Mouse (Mus musculus): Measurements from ENCODE around the gene Hecw1. TPM values are rescaled to one million over a fixed set of nuclear protein-coding genes. Genes with fewer than 3 reads are reported as not detected.

The Hecw1 gene
- total RNA-seq (2022): 100 to 1,000 TPM; 101 to 122 (median 105) TPM

DNA sequence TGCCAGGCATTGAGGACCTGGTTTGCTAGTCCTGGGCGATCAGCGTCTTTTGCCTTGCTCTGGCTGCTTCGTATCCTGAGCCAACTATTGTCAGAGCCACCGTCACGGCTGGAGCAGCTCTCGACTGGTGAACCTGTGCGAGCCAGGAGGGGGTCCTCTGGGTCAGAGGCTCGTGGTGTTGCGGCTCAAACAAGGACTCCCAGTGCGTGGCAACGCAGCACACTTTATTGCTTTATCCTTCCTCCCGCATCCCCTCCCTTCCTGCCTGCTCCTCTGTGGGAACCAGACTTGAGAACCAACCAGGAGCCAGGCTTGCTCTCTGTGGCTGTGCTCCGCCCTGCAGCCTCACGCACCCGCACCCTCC is at the start of gene Hecw1:
Hecw1 (minus strand) TSS at position 323 of the 364 bp plus-strand sequence.
- peak in 1 of 2 experiments; percentile 78 for DNase-seq (ENCODE audit: low spot score in 2 of 2)

DNA sequence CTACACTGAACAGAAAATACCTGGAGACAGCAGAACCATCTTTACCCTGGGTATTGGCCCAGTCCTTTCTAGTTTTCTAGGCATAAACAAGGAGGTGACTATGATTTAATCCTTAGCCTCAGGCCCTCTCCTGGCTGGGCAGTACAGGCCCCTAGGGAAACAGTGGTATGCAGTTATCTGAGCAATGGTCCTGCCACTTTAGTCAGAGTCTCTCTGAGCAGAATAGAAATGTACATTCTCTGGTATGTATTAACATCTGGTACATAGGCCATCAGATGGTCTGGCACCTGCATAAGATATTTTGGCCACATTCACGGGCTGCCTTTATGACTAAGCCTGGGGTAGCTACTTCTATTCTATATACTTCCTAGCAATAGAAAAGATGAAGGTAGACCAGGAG is 38.3 kb upstream of the Hecw1 start:
- no peak for DNase-seq (ENCODE audit: low spot score in 2 of 2)

DNA sequence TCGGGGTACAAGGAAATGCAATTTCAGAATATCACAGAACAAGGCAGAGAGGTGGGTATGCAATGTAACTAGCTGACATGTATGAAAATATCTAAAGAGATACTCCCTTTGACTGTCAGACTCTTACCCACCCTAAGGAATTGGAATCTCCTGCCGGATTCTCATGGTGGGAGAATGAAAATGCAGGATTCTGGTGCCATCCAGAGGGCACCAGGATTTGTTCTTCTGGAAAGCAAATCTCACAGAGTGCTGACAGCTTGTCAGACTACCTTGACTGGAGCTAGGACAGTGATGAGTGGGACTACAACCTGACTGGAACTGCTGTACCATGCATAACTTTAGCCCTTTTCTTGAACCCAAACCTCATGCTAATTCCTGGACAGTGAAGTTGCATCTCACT is 29.6 kb upstream of the Hecw1 start:
- peak in 1 of 2 experiments; percentile 1 for DNase-seq (ENCODE audit: low spot score in 2 of 2)

DNA sequence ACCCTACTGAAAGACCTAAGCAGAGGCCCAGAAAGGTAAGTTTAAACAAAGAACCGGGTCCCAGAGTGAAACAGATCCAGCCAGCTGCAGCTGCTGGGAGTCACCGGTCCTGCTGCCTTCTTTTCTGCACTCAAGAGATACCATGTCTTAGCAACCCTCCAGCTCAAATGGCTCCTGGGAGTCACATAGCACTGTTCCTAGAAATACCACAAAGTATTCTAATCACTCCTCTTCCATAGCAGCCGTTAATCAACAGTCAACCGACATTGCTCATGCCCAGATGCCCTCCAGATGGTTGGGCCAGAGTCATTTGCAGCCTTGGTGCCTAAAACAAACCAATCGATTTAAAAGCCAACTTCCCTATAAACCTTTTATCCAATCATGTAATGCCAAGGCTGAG is 19.8 kb upstream of the Hecw1 start:
- DNase-seq (ENCODE audit: low spot score in 2 of 2): no peak

DNA sequence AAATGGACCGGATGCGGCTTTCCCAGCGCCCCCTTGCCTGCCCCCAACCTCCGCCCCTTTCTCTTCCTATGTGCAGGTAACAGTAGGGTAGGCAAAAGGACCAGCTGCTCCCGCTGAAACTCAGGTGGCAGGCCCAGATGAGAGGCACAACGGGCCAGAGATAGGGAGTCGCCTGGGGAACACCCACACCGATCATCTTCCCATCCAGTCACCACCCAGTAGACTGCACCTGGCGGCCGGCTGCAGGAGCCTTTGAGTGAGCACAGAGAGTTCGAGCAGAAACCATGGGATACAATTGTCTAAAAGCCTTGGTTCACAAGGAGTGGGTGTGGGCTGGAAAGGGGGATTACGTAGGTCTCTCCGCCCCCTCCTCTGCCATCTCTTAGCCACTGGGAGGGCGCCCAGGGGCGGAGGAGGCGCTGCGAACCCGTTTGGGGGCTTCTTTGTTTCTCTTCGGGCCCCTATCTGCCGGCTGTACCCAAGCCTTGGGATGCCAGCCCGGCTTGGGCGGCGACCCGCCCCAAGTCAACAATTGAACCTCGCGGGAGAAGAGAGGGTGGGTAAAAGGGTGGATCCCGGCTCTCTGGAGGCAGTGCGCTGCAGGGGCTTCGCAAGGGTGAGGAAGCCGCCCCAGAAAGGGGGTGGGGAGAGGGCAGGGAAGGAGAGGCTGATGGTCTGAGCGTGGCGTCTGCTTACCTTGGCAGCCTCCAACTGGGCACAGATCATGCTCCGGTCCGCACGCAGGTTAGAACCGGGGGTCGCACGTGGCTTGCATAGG is 711 bp downstream of the Hecw1 start:
- peak; percentile 55 to 57 for DNase-seq (ENCODE audit: low spot score in 2 of 2)

DNA sequence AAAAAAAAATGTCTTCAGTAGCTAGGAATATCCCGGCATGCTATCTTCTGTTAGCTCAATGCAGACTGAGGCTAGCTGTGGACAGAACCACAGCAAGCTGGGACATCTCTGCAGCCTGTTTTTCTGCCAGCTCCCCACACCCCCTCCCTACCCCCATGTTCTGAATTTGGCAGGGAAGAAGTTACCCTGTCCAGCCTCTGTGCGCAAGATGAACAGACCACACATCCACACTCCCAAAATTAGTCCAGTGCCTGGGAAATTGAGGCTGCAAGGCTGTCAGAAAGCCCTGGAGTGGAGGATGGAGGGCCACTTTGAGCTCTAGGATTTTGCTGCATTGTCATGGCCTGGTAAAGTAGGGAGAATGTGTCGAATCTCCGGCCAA is 1.3 kb downstream of the Hecw1 start:
- DNase-seq (ENCODE audit: low spot score in 2 of 2): peak in 1 of 2 experiments; percentile 37

DNA sequence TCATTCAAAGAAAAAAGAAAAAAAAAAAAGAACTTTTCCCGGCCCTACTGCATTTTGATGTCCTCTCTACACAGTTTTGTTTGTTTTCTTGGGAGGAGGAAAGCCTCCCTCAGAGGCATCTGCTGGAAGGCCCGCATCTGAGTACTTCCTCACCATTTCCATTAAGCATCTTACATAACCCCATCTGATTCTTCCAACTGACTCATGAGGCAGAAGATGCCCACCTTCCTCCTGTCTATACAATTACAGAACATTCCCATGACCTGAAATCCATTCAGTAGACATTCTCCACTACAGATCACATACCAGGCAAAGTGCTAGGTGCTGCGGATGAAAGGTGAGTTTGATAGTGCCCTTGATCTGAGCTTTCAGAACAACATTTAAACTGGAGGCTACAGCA is 3.4 kb downstream of the Hecw1 start:
- no peak for DNase-seq (ENCODE audit: low spot score in 2 of 2)

DNA sequence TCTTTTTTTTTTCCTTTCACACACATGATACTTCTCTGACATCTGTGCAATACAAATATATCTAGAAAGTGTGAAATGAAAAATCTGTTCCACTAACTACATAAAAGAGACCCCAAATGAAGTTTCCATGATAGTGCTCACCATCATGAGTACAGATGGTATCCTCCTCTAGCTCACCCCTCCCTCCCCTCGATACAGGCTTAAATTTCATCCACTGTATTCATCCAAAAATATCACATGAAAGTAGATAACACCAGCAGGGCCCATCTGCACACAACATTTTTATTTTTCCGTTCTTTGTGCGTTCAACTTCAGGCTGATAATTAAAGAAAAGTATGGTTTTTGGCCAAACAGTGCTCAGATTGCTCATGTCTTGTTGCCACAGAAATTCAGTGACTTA is 5.5 kb downstream of the Hecw1 start:
- peak in 1 of 2 experiments; percentile 43 for DNase-seq (ENCODE audit: low spot score in 2 of 2)

DNA sequence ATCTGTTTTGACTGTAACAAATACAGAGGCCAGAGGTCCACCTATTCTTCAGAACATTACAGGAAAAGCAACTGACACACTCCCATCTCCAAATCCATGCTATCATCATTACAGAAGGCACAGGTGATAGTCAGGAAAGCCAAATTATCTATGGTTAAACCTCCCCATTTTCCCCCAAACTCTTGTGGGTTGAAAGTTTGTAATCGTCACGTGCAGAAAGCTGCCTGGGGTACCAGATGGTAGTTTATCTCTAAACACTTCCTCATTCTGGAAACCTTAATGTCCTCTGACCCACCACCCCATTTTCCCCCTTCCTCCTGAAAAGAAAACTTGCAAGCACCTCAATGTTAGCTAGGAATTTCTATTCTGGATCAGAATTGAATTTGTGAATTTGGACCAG is 7.9 kb downstream of the Hecw1 start:
- no peak for DNase-seq (ENCODE audit: low spot score in 2 of 2)

DNA sequence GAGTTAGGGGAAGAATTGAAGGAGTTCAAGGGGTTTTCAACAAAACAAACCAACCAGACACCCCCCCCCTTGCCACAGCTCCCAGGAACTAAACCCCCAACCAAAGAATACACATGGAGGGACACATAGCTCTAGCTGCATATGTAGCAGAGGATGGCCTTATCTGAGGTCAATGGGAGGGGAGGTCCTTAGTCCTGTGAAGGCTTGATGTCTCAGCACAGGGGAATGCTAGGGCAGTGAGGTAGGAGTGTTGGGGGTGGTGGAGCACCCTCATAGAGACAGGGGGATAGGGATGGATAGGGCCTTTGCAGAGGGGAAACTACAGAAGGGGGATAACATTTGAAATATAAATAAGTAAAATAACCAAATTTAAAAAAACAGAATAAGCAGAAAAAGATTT is 9.1 kb downstream of the Hecw1 start:
- no peak for DNase-seq (ENCODE audit: low spot score in 2 of 2)

DNA sequence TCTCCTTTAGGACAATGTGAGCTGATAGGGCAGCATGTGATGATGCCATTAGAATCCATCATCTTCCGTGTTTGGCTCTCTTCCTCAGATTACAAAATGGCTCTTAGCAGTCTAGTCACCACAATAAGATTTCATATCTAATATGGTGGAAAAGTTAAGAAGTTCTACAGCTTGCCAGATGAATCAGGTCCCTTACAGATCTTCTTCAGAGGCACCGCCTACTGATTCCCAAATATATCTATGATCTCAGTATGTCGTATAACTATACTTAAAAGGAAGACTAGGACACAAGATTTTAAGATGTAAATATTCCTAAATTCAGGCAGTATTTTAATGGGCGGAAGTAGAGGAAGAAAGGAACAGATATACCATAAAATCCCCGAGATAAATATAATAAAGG is 16.3 kb downstream of the Hecw1 start:
- DNase-seq (ENCODE audit: low spot score in 2 of 2): no peak

DNA sequence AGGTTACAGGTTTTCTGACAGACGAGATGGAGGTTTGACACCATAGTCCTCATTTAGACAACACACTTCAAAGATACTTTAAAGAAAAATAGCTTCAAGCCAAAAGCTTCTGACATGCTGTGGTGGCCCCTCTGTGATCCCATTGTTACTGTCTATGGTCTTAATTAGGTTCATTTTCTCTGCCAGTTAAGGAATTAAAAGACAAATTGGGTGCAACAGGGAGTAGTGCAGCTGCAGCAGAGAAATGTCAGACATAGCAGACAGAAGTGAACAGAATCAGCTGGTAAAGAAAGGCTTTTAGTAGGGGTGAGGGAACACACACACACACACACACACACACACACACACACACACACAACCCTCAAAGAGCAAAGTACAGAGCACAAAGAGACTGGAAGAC is 22.8 kb downstream of the Hecw1 start:
- DNase-seq (ENCODE audit: low spot score in 2 of 2): no peak

DNA sequence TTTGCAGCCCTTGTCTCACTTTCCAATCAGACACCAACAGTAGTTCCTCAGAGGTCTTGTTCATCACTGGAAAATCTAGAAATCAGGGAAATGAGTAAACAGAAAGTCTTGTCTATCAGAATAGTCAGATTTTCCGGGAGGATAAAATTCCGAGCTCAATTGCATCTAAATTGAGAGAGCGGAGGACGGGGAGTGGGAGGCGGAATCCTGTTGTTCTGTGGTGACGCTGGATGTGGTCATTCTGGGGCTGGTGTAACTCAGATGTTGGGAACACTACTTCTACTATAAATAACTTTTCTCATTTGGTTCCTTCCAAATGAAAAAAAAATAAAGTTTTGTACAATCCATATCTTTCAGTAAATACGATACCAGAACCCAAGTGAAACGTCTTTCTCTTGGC is 24.2 kb downstream of the Hecw1 start:
- DNase-seq (ENCODE audit: low spot score in 2 of 2): peak in 1 of 2 experiments; percentile 47

DNA sequence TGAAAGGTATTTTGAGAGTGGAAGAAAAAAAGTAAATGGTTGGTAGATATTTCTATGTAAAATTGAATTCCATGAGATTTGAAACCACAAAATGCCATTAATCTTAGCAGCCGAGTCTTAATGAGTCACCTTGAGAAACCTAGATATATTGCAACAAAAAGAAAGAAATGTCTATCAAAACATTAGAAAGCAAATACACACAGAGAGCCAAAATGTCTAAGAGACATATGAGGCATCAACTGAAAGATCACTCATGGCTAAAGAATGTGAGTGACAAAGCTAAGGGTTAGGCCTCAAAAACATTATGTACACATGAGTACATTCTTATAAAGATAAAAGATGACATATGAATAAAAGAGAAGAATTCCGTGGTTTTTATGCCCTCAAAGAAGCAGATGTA is 26.1 kb downstream of the Hecw1 start:
- no peak for DNase-seq (ENCODE audit: low spot score in 2 of 2)

DNA sequence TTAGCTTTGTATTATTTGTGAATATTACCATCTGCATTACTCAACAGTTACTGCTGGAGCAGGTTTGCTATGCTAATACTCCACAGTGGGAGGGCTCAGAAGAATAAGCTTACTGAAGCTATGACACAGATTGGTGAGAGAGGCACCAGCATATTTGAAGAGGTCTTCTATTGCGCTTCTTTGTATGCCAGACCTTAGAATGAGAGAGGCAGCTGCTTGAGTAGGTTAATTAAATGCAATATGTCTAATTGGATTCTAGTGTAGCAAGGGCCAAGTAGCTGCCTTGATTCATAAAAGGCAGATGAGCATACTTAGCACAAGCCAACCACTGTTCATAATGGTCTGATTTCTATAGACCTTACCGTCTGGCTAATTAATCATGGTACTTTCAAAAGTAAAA is 35.2 kb downstream of the Hecw1 start:
- no peak for DNase-seq (ENCODE audit: low spot score in 2 of 2)

DNA sequence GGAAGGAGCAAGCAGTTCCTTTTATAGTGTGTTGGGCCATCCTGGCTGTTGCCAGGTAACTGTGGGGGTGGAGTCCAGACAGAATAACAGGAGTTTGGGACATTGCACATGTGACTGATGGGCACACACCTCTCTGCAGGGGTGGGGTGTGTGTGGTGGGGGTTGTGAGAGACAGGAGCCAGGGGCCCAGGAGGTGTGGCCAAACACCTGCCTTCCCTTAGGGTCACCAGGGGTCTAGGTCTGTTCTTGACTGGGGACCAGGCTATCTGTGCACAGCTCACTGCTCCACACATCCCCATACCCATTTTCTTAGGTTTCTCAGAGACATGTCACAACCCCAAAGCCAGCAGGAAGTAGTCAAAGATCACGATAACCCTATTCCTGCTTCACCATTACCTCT is 51.9 kb downstream of the Hecw1 start:
- no peak for DNase-seq (ENCODE audit: low spot score in 2 of 2)

DNA sequence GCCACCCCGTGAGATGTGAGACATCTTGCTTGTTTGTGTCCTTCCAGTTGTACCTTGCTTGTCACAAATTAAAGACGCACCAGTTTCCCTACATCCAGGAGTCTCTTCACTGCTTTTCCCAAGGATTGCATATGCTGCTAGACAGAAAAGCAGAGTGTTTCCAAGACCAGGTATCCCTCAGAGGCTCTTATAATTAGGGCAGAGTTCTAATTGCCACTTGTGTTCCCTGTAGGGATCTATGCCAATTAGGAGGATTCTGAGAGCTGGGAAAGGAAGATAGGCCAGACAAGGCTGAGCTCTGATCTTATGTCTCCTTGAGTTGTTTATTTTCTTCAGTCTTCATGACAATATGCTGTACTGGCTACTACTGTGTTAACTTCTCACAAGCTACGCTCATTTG is 55.5 kb downstream of the Hecw1 start:
- no peak for DNase-seq (ENCODE audit: low spot score in 2 of 2)

DNA sequence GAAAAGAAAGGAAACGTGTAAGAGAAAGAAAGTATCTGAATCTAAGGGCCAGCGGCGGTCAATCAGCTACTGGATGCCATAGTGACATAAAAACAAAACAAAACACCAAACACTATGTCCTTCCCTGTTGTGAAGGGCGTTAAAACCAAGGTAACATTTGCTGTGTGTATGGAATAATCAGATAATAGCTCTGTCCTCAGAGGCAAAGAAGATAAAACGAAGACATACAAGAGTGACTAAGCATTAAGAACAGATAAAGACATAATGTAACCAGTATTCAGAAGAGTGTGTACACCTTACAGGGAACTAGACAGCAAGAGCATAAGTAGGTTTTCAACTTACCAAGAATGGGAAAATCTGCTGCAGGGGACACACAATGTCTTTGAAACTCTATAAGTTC is 62.0 kb downstream of the Hecw1 start:
- no peak for DNase-seq (ENCODE audit: low spot score in 2 of 2)

DNA sequence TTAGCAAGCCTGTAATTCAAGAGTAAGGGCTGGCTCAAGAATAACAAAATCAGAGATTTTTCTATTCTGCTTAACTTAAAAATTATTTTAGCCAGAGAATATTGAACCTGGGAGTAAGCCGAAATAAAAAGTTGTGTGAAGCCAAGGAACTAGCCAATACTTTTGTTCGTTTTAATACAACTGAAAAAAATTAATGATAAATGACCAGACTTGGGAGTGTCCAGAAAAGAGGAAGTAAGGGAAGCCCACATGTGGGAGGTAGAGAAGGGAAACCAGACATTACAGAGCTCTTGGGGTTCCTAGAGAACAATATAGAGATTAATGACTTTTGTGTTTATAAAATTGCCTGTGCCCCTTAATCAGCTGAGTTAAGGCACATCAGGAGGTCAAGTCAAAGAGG is 66.0 kb downstream of the Hecw1 start:
- no peak for DNase-seq (ENCODE audit: low spot score in 2 of 2)

DNA sequence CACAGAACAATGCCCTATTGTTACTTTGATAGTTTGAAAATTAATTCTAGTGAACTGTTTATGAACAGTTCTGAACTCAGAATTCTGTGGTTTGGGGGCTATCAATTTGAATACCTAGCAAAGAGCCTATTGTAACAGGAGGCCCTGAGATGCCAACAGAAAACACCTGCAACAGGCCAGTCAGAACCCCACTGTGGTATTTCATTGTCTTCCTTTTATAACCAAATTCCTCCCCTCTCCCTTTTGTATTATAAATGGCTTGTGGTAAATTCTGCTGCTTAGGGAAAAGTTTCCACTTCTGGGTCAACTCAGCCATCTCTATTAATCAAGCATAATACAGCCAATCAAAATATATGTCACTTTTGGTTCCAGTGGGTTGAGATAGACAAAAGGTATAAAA is 83.5 kb downstream of the Hecw1 start:
- no peak for DNase-seq (ENCODE audit: low spot score in 2 of 2)

DNA sequence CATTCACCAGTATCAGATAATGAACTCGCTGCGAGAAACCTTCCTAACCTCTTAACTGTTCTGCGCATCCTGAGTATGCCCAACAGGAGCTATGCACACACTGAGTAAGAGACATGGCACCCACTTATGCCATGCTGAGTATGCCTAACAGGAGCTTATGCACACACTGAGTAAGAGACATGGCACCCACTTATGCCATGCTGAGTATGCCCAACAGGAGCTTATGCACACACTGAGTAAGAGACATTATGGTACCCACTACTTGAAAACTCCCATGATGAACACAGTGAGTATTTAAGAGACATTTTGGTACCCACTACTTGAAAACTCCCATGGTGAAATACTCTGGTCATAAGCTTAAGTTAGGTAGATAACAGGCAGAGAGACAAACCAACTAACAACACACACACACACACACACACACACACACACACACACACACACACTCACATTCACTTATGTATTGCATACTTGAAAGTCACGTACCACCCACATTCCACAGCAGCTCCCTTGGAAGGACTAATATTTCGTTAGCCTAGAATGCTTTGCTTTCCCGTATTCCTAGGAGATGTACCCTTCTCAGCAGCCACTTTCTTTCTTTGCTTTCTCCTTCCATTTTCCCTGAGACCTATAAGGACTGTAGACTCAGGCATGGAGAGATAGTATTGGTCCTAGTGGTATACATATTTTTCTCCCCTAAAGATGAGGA is 94.0 kb downstream of the Hecw1 start:
- no peak for DNase-seq (ENCODE audit: low spot score in 2 of 2)

DNA sequence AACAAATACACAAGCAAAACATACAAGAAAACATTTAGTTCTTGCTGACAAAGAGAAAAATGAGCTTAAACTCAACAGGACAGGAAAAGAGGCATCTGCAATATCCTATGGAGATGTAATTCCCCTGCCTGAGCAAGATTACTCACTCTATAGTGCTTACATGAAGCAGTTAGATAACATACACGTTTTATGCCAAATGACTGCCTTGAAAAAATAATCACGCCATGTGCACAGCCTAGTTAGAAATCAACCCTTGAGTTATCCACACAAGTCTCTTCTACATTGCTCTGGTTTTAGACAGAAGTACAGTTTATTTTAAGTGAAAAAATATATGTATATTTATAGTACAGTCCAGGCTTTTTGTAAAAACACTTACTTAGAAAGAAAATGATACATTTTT is 98.2 kb downstream of the Hecw1 start:
- peak in 1 of 2 experiments; percentile 16 for DNase-seq (ENCODE audit: low spot score in 2 of 2)

DNA sequence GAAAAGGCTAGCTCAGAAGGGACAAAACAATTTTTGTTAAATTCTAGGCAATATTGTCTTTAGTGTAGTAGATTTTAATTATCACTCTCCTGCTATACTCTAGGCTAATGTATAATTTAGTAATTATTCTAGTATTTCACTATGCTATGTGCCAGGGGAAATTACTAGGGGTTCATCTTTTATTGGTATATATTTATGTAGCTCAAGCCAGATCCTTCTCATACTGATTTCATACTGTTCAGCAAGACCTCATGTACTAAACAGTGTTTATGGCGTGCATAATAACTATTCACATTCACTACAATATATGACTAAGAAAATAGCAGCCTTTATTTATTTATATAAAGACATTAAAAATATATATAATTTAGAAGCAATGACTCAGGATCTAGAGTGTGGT is 109.6 kb downstream of the Hecw1 start:
- DNase-seq (ENCODE audit: low spot score in 2 of 2): no peak

Measured in left cerebral cortex, adult 8-10 months (tissue).